Mouse (Mus musculus) megakaryocyte-erythroid progenitor cell, adult 5 weeks (primary cell): Measurements from ENCODE around the gene Tctex1d1. TPM values are rescaled to one million over a fixed set of nuclear protein-coding genes. Genes with fewer than 3 reads are reported as not detected.

Experiments
- polyA plus RNA-seq: library from polyadenylated mRNA; stranded (reverse); fragments of >175 nt; gene quantifications from 2 replicates; pipeline ENCODE4 v1.2.3, GENCODE M21; 2012

Tctex1d1 gene
- polyA plus RNA-seq, result 2.1 TPM in 1 of 2 replicates, not detected in the other

GRCm38 (mm10) chr4:102978440-102978839, at the start of gene Tctex1d1:
TSS of gene Tctex1d1 (plus strand) at chr4:102978606.

DNA sequence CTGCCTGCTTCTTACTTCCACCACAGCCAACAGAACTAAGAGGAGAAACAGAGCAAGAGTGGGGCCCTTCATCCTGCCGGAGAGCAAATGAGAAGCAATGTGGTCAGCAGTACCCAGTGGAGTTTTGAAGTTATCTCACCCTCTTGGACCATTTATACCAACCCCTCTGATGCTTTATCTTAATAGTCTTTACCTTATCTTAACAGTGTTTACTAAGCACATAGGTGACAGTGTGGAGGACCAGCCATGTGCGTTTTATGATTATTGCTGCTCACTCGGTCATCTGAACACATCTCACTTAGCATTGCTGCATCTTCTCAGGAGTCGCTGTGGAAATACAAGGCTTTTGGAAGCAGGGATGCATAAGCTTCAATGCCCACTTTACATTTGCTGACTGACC, 48.2 kb downstream of the Tctex1d1 start, which contains the start of gene Insl5:
Insl5 (minus strand) TSS at position 222 of the 400 bp plus-strand sequence.

Other genes with a start within 250 kb of the Tctex1d1 start
- 0.10 and 1.00 TPM in 2 replicates for gene Sgip1, start 237.3 kb upstream of the Tctex1d1 start, polyA plus RNA-seq
- gene Insl5, start 48.2 kb downstream of the Tctex1d1 start, polyA plus RNA-seq, result not detected in 2 replicates
- gene Mier1, start 135.8 kb downstream of the Tctex1d1 start, polyA plus RNA-seq, result 22.4 and 25.0 TPM in 2 replicates
- 1.1 and 1.3 TPM in 2 replicates for gene Wdr78, start 135.9 kb downstream of the Tctex1d1 start, polyA plus RNA-seq
- gene Slc35d1, start 236.6 kb downstream of the Tctex1d1 start, polyA plus RNA-seq, result 1.9 and 2.6 TPM in 2 replicates